Mouse (Mus musculus) skeletal muscle tissue, adult 2 months (tissue): Measurements from ENCODE around the gene Fam69b.
"Not testable (repeated sequence)": the region's sequence is repeated elsewhere in the genome, so short reads cannot be mapped to it uniquely, and the experiment has no call there.

Experiments used
- DNase-seq: peaks from one replicate; pipeline ENCODE4 v3.0.0-alpha.2; 2012; ENCODE audit warnings: low read depth, low spot score

Gene Fam69b

DNA sequence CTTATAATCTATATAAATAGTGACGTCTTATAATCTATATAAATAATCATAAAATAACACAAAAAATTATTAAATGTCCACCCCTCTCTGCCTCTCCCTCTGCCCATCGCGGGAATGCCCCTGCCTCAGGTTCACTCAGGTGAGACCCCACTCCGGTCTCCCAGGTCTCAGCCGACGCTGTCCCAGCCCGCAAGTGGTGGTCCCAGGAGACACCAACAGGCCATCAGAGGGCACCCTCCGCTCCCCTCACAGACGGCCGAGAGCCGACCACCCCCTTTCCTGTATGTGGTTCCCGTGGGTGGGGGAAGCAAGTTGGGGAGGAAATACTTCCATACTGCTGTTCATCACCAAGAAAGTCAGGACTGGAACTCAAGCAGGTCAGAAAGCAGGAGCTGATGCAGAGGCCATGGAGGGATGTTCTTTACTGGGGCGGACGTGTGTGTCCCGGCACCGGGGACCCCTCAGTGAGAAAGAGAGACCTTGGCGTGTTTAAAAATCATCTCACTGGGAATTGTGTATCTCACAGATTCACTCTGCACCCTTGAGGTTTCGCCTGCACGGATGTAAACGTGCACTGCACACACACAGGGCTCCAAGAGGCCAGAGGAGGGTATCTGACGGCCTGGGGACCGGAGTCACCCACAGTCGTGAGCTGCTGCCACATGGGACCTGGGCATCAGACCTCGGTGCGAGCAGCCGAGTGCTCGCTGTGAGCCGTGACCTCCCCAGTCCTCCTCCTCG, 33.7 kb downstream of the Fam69b start:
- no peak for DNase-seq

DNA sequence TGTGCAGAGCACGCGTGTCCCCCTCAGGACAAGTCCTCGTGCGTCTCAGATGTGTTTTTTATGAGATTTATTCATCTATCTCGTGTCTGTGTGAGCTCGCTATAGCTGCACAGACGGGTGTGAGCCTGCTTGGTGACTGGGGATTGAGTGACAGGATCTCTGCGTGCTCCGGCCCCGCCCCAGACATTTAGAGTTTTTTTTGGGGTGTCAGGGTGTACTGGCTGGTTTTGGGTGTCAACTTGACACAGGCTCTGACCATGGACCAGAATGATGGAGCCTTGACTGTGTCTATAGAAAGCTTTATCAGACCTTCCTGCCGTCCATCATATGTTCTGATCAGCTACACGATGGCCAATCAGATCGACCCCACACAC, 34.2 kb downstream of the Fam69b start:
- no peak for DNase-seq

- DNase-seq = no peak
Observed at GRCm38 (mm10) chr2:26663112-26663511, 34.9 kb downstream of the Fam69b start.

DNA sequence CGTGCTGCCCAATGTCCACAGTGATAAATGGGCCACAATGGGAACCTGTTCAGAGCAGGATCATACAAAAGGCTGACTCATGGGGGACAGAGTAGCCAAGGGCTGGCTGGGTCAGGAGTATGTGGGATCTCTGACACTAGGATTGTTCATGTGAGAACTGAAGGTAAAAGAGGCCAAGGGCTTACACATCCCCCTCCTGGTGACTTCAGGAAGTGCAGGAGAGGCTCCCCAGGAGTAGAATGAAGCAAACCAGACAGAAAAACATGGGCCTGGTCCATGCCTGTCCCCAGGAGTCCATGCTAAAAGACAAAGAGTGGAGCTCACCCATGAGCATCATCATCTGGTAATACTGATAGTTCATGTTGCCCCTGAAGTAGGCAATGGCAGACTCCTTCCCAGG, 35.3 kb downstream of the Fam69b start:
- DNase-seq = not testable (repeated sequence)

DNA sequence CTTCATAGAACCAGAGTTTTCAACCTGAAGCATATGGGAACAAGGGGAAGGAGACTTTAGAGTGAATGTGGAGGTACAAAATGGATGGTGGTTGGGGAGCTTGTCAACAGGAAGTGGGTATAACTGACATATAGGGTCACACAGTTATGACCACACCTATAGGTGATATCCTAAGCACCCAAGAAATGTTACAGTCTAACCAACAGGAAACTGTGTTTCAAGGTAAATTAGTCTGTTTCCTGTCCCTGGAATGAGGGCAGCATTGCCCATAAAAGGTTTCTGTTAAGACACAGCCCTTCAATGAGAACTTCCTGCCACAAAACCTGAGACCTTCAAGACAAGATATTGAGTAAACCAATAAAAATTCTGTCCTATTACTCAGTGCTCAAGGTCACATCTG, 40.5 kb downstream of the Fam69b start:
- no peak for DNase-seq

DNA sequence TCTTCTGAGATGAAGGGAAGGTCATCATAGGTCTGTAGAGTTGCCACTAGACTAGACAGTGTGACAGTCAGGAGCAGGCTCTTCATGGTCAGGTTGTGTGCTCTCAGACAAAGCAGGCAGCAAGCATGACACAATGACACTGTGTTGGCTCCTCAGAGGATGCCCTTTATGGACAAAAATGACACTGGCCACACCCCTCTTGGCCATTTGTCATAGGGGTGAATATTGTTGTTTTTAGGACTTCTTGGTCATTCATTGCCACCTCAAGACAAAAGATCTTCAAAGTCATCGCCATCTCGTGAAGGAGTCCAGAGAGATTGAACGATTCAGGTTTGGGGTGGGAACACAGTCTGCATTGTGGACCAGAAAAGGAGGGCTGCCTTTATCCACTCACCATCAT, 42.9 kb downstream of the Fam69b start, which contains the start of gene Lcn4:
TSS of gene Lcn4 (minus strand) at position 101 of the 400 bp plus-strand sequence.
- no peak for DNase-seq
